Mouse (Mus musculus) G1E-ER4 (cell line): ENCODE data around the gene Insig2. TPM values are rescaled to one million over a fixed set of nuclear protein-coding genes. Genes with fewer than 3 reads are reported as not detected.

Experiments
- GATA1 ChIP-seq: IDR thresholded peaks from one replicate; pipeline ENCODE4 v1.8.0; 2012; ENCODE audit warnings: low read length, inconsistent platforms
- polyA plus RNA-seq: library from polyadenylated mRNA; stranded (reverse); fragments of >175 nt; gene quantifications from 2 replicates; pipeline ENCODE4 v1.2.3, GENCODE M21; 2012

The Insig2 gene
- polyA plus RNA-seq, 1 experiment, result 12.5 TPM

DNA sequence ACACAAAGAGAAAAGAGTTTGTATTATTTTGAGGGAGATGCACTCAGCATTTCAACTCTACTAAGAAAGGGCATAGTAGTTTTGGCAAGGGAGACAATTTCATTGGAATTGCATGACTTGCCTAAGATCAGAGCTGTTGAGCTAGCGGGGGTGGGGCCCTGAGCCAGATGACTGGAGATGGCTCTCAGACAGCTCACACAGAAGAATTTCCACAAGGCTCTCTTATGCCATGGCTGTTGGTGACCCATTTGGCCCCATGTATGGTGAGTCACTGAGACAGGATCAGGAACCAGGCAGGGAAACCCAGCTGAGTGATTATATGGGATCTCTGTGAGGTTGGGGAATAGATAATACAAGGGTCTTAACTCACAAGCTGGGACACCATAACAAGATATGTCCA is 51.9 kb downstream of the Insig2 start:
- no peak for TF ChIP-seq GATA1

DNA sequence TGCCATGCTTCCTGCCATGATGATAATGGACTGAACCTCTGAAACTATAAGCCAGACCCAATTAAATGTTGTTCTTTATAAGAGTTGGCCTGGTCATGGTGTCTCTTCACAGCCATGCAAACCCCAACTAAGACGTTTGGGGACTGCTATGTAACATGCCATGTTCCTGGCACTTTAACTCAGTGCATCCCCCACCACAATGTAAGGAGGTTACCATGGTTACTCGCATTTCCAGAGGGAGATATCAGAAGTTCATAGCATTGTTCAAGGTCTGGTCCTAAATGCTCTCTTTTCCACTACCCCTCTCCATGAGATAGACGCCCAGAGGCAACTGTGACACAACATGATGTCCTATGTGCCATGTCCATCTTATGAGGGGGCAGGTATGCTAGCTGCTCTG is 54.0 kb downstream of the Insig2 start:
- no peak for TF ChIP-seq GATA1

GRCm38 (mm10) chr1:121277466-121277865 is 54.9 kb downstream of the Insig2 start:
- no peak for TF ChIP-seq GATA1

DNA sequence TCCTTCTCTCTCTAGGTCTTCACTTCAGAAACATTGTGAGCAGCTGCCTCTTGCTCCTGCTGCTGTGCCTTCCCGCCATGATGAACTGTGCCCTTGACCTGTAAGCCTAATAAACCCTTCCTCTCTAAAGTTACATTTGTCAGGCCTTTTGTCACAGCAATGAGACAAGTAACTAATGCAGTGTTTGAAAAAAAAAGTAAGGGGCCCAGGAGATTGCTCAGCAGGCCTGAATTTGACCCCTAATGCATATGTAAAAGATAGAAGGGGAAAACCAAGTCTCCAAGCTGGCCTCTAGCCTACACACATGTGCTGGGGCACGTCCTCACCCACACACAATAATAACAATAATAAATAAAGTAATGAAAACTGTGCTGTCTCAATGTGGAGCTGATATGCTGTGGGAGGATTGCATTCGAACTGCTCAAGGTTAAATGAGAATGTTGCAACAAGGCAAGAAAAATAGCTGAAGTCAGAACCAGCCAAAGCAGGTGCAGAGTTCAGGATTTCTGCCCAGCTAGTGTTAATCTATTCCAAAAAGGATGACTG is 56.4 kb downstream of the Insig2 start:
- no peak for TF ChIP-seq GATA1

DNA sequence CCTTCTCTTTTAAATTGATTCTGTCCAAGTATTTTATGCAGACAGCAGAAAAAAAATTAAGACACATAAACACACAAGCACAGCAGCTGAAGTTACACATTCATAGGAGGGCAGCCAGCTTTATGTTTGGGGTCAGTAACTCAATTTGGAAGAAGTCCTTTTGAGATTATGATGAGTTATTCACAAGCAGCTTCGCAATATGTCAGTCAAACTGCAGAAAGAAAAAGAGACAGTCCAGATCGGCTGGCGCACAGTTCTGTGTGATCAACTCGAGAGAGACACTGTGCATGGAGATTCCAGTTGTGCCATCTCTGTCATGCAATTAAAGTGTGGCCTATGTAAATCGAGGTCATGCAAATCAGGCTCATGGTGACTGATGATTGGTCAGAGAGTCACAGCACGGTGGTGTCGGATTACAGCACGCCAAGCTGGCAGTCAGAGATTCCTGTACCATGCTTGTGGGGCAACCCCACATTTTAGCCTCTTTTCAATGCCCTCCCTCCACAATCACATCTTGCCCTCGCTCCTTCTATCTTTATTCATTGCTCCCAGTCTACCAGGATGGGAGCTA is 72.1 kb downstream of the Insig2 start:
- no peak for TF ChIP-seq GATA1

Other genes starting within 250 kb of the Insig2 start
- gene Ccdc93, start 98.5 kb upstream of the Insig2 start, polyA plus RNA-seq, result 7.1 and 12.5 TPM in 2 replicates
- not detected in 2 replicates for gene Htr5b, start 195.9 kb upstream of the Insig2 start, polyA plus RNA-seq
- gene Ddx18, start 235.4 kb upstream of the Insig2 start, polyA plus RNA-seq, result 21.8 and 22.1 TPM in 2 replicates